Mouse (Mus musculus) thymus, postnatal 10 days (tissue): Measurements from ENCODE around the gene Gm13420.

ENCODE experiments used
- DNase-seq, 2 experiments: peaks; one replicate each; pipeline ENCODE4 v3.0.0; 2021; ENCODE audit warnings: low spot score in 2 of 2

Gene Gm13420

DNA sequence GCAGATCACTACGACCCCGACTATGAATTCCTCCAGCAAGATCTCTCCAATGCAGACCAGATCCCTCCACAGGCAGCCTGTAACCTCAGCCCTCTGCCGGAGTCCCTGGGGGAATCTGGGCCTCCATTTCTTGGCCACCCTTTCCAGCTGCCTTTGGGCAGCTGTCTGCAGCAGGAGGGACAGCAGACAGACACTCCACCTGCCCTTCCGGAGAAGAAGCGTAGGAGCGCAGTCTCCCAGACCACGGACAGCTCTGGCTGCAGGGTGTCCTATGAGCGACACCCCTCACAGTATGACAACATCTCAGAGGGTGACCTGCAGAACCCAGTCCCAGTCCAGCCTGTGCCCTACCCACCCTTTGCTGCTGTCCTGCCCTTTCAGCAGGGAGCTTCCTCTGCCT, 49.3 kb downstream of the Gm13420 start:
- DNase-seq: no peak

GRCm38 (mm10) chr2:29701393-29701792, 50.1 kb downstream of the Gm13420 start:
- no peak for DNase-seq

GRCm38 (mm10) chr2:29700898-29701297, 50.6 kb downstream of the Gm13420 start:
- DNase-seq: no peak

DNA sequence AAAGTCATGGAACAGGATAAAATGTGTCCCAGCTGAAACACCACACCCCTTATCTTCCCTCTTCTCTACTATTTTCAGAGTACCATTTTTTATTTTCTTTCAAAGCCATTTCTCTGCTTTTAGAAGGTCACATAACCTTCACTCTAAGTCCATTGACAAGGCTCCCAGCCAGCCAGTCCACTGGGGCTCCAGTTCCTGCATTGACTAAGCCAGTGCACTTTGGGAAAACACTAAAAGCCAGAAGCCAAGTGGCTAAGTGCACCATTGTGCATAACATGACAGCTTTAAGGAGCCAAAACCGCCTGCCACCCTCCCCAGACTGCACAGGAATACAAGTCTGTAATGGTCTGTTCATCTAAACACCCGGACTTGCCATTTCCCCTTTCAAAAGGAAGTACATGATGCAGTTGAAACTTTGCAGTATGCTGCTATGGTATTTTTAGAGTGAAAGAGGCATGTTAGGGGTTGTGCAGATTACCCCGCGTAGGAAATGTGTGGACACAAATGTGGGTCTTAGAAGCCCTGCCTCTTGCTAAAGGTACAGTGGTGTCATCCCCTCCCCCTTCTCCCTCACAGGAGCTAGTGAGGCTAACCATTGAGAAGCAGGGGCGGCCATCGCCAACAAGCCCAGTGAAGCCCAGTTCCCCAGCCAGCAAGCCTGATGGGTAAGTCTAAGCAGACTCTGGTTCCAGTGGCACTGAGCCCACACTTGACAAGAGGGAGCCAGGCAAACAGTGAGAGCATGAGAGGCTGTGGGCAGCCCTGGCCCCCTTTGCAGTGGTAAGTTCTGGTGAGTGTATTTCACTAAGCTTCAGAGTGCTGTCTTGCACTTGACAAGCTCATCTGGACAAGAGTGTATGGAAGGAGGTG, 52.8 kb downstream of the Gm13420 start:
- DNase-seq: no peak

DNA sequence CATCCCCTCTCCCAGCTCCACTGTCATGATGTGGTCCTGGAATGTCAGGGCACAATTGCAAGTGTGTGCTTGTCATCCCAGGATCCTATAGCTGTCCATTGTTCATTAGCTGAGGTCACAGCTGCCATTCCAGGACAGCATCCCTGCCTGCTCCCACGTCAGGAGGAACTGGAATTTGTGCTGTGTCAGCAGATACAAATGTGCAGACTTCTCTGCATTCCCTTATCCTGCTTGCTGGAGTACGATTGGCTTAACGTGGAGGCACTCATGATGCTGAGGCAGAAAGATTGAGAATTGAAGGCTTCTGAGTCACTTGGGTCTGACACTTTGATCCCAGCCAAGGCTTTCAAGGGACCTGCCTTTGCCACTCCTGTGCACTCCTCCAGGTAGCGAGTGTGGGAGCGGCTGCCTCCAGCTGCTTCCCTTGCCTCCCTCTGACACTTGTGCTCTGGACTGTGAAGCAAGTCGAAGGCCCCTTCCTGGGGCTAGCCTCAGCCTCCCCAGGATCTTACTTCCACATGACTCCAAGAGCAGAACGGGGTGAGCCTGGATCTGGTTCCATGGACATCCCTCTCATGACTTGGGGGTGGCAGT, 55.2 kb downstream of the Gm13420 start:
- no peak for DNase-seq
